Mouse (Mus musculus): ENCODE data around the gene Sap25. TPM values are rescaled to one million over a fixed set of nuclear protein-coding genes. Genes with fewer than 3 reads are reported as not detected.

Gene Sap25
- total RNA-seq, 2 experiments from 2014 or later = 8.4 to 16.4 TPM

DNA sequence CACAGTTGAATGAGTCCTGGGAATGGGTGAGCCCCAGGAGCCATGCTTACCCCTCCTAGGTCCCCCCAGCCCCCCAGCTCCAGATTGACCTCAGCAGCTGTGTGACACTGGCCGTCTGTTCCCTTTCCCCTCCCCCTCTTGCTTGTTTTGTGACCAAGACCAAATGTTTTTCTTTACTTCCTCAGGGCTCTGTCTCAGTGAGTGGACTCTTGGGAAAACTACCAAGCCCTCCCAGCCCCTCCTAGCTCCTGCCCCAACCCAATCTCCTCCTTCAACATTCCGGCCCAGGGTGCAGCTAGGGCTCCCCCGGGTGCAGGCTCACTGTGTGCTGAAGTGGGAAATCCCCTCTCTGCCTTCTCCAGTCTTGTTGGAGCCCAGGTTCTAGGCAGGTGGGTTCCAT, 10.5 kb upstream of the Sap25 start:
- H3K4me3 ChIP-seq = peak overlapping the region; percentile 94
- peak overlapping the region; percentile 94 for H3K27ac ChIP-seq
- DNase-seq (ENCODE audit: low spot score in 2 of 2) = no peak
- TF ChIP-seq CTCF (conservative IDR thresholded peaks at IDR 0.05) = no peak

DNA sequence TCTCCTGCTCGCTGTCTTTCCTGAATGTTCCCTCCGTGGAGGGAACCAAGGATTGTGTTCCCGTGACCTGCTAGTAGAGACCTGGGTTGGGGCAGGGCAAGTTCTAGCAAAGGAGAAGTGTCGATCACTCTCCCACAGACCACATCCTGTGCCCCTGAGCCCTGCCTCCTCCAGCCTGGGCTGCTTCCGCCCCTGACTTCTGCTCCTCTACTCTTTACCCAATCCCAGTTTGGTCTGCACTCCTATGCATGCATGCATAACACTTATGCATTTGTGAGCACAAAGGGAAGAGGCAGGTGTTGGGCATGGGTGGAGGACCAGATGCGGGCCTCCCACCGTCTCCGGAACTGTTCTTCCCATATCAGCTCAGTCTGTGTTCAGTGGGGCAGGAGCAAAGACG, 10.0 kb upstream of the Sap25 start:
- peak in 1 of 2 experiments; percentile 48 for DNase-seq (ENCODE audit: low spot score in 2 of 2)
- H3K4me3 ChIP-seq = peak overlapping the region; percentile 94
- TF ChIP-seq CTCF (conservative IDR thresholded peaks at IDR 0.05) = no peak
- H3K27ac ChIP-seq = peak overlapping the region; percentile 94

DNA sequence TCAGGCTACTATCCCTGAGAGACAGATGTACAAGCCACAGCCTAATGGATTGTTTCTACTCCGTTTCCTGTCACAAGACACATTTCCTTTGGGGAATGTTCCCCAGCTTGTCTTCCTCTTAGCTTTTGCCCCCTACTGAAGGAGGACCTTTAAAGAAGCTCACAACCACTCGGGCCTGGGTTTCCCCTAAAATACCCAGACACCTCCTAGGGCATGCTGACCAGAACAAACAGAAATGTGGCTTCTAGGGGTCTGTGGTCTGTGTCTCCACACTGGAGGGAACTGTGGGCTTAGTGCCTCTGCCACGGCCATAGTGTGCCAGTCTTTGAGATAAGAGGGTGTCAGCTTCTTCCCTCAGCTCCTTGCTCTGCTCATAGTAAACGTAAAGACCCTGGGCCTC, 9.5 kb upstream of the Sap25 start:
- no peak for TF ChIP-seq CTCF (conservative IDR thresholded peaks at IDR 0.05)
- peak overlapping the region; percentile 94 for H3K27ac ChIP-seq

DNA sequence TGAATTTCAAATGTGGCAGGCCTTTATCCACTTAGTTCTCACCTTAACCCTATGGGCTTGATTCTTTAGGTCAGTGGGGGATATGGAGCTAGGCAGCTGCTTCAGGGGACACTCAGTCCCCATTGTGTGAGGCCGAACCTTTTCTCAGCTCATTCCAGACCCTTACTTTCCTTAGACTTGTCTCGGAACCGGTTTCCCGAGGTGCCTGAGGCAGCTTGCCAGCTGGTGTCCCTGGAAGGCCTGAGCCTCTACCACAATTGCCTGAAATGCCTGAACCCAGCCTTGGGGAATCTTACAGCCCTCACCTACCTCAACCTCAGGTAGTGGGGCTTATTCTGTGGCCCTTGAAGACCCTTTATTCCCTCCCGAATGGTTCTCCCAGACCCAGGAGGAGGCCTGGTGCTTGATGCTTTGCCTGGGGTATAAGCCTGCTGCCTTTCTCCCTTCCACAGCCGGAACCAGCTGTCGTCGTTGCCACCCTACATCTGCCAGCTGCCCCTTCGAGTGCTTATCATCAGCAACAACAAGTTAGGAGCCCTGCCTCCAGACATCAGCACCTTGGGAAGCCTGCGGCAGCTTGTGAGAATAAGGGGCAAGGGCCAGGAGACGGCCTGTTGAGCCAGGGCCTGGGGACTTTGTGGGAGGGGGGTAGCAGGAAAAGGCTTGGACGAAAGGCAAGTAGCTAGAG, 7.6 kb upstream of the Sap25 start:
- Histone ChIP-seq H3K27ac (no peak overlapping the region; the same call in 1 of the 2 replicates), H3K4me3 (no peak overlapping the region)
- TF ChIP-seq CTCF (conservative IDR thresholded peaks at IDR 0.05) = no peak
- DNase-seq (ENCODE audit: low spot score in 2 of 2) = no peak

More for the DNA sequence above, 9.5 kb upstream of the Sap25 start:
- DNase-seq (ENCODE audit: low spot score in 2 of 2) = no peak
- peak overlapping the region; percentile 94; the same call in 1 of the 2 replicates for H3K4me3 ChIP-seq

DNA sequence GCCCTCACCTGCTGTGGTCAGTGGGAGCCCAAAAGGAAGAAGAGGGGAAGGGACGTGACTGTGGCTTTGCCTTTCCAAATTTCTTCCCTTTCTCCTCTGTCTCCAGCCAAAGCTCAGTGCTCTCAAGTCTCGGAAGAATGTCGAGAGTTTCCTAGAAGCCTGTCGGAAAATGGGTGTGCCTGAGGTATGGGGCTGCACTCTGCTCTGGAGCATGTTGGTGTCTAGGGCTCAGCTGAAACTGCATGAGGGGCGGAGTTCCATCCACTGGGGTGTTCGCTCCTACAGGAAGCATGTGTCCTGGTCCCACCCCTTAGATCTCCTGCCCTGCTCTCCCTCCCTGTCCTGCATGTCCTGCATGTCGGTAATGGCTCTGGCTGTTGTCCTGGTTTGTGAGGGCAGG, 1.7 kb upstream of the Sap25 start:
- DNase-seq (ENCODE audit: low spot score in 2 of 2) = no peak
- no peak for TF ChIP-seq CTCF (conservative IDR thresholded peaks at IDR 0.05)
- H3K27ac ChIP-seq = no peak overlapping the region
- H3K4me3 ChIP-seq = no peak overlapping the region

DNA sequence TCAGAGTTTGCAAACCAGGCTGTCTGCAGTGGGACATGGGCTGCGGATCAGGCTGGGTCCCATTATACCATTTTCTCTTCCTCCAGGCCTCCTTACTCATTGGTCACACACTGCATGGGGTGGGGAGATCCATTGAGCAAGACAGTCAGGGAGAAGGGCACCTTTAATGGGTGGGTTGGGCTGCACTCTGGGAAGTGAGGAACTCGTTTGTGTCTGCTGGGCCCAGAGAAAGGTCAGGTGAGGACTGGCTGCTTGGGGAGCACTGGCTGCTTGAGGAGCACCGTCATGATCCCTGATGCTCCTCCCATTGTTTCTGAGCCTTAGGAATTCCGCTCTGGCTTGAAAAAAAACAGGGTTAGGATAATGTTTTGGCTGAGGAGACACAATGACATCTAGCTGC, 1.8 kb downstream of the Sap25 start:
- Histone ChIP-seq H3K27ac (no peak overlapping the region), H3K4me3 (no peak overlapping the region)
- no peak for DNase-seq (ENCODE audit: low spot score in 2 of 2)
- TF ChIP-seq CTCF (conservative IDR thresholded peaks at IDR 0.05) = no peak

DNA sequence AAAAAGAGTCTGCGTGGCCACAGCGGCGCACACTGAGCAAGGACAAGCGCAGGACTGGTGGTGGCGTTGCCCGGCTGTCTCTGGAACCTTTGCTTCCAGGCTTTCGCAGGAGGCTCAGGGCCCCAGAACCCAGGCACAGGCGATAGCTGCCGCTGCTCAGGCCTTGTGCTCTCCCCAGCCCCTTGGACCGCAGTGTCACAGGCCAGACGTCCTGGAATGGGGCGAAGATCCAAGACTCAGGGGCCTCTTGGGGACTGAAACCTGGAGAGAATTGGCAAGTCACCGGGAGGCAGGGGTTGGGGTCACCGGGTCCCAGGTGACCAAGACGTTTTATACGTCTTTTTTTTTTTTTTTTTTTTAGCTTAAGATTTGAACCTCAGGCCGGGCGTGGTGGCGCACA, 3.4 kb downstream of the Sap25 start:
- TF ChIP-seq CTCF (conservative IDR thresholded peaks at IDR 0.05) = no peak
- DNase-seq (ENCODE audit: low spot score in 2 of 2) = no peak
- no peak overlapping the region for H3K4me3 ChIP-seq
- no peak overlapping the region for H3K27ac ChIP-seq

DNA sequence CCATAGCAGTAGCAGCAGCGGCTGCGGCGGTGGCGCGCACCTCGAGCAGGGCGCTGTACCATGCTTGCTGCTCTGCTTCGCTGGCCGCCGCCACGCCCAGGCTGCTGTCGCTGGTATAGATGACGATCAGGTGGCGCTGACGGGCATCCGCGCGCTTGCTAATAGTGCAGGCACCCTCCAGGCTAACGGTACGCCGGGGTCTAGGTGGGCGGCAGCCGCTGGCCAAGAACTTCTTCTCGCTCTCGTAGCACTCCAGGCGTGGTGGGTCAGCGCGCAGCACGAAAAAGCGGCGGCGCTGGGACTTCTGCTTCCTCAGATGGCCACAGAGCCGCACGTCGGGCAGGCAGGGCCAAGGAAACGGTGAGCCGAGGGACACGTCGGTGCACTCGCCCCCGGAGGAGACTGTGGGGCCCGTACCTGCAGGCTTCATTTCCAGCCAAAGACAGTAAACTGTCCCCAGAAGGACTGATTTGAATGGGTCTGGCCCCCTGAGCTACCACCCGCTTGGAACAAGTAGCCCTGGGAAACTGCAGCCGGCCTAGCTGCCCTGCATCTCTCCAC, 4.0 kb downstream of the Sap25 start:
- peak overlapping the region; percentile 16; the same call in 1 of the 2 replicates for H3K4me3 ChIP-seq
- DNase-seq (ENCODE audit: low spot score in 2 of 2) = no peak
- no peak for TF ChIP-seq CTCF (conservative IDR thresholded peaks at IDR 0.05)
- H3K27ac ChIP-seq = no peak overlapping the region

DNA sequence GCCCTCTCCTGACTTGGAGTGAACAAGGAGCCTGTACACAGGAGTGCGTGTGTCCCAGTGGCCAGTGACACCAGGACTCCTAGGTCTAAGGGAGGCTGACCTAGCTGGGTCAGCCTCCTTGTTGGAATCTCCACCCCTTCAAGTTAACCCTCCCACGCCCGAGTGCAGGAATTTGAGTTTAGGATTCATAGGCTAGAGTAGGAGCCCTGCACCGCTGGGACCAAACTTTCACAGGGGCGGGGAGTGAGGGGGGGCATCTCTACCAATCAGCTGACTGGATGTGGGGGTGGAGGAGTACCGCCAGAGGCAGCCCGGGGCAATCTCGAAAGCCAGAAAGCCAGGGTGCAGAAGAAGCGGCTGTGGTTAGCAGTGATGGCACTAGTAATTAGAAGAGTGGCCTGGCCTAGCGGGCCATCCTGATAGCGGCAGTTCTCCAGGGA, 4.5 kb downstream of the Sap25 start, which contains the start of gene Irs3:
Irs3 (minus strand) TSS at position 63 of the 440 bp plus-strand sequence.
- H3K4me3 ChIP-seq = peak within 1 kb of the TSS; percentile 16; the same call in 1 of the 2 replicates
- no peak for DNase-seq (ENCODE audit: low spot score in 2 of 2)
- no peak within 1 kb of the TSS for H3K27ac ChIP-seq
- no peak for TF ChIP-seq CTCF (conservative IDR thresholded peaks at IDR 0.05)

DNA sequence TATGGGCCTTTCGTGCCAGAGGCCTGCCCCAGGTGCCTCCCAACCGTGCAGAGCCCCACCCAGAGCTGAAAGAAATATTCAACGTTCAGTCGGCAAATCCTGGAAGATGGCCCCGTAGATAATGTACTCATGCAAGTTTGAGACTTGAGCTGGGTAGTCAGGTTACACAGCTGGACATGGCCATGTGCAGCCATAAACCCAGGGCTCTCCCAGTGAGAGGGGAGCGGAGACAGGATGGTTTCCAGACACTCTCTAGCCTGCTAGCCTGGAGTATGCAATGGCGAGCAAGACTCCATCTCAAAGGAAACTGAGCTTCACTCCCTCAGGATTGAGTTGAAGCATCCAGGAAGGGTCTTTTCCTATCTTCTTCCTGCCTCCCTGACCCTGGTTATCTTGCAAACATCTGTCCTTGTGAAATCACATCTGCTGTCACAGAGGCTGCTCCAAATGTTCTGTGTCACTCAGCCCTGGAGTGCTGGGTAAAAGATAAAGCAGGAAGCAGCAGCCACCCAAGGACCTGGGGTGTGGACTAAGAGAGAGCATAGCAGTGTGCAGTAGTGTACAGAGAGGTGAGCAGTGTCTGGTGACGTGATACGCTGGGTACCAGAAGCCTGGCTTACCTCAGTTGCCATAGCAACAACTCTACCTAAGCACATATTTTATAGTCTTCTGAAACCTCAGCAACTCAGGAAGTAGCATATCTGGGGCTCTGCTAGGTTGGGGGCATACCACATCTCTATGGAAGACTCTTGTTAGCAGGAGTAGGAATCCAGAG, 6.9 kb downstream of the Sap25 start:
- Histone ChIP-seq H3K4me3 (no peak overlapping the region), H3K27ac (no peak overlapping the region)
- no peak for DNase-seq (ENCODE audit: low spot score in 2 of 2)
- no peak for TF ChIP-seq CTCF (conservative IDR thresholded peaks at IDR 0.05)

DNA sequence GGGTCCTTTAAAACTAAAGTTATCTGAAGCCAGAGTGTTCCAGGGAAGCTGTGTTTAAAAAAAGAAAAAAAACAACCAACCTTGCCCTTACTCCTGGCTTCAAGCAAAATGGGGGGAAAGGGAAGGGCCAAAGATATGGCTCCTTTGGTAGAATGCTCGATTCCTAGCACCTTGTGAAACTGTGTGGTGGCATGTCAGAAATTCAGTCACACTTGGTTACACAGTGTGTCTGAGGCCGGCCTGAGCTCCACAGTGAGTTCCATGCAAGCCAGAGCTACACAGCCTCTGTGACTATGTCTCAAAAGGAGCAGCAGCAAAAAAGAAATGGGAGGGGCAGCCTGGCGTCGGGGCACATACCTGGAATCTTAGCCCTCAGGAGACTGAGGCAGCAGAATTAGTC, 8.1 kb downstream of the Sap25 start:
- DNase-seq (ENCODE audit: low spot score in 2 of 2) = no peak
- TF ChIP-seq CTCF (conservative IDR thresholded peaks at IDR 0.05) = no peak
- no peak overlapping the region for H3K27ac ChIP-seq
- no peak overlapping the region for H3K4me3 ChIP-seq

DNA sequence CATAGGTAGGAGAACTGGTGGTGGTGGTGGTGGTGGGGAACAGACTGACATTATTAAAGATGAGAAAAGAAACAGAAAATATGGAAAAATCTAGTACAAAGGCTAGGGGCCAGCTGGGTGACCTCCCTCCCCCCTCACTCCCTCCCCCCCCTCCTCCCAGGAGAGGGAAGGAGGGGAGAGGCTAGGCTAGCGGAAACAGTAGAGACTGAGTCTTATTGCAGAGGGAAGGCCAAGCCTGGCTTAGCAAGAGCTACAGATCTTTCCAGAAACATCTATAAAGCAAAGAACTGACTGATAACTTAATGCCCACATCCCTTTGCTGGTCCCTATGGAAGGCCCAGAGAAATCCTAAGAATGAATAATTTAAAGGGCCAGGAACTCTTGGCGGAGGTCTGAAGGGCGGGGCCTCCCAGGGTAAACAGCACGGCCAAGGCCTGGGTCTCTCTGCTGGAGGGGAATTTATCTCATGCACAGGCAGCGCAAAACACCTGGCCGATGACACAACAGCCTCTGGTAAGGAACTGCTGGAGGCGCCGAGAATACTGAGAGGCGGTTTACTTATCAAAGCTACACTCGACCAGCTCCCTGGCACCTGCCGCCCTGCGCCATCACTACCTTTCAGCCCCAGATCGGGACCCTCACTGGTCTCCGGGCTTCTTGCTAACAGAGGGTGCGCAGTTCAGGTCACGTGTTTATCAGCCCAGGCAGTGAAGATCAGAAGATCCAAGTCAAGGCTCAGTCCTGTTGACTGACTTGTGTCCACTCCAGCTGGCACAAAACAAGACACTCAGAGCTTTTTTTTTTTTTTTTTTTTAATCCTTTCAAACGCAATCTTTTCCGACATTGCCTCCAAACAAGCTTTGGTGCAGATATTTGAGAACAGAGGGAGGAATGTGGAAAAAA, 8.8 kb downstream of the Sap25 start:
- Histone ChIP-seq H3K4me3 (no peak overlapping the region), H3K27ac (no peak overlapping the region)
- TF ChIP-seq CTCF (conservative IDR thresholded peaks at IDR 0.05) = no peak
- no peak for DNase-seq (ENCODE audit: low spot score in 2 of 2)

Measured in layer of hippocampus, adult 2 months (tissue).